Mouse (Mus musculus) olfactory bulb, adult 2 months (tissue): ENCODE data around the gene Gm17334.

Experiments
- CTCF ChIP-seq: fragments of 200-500 bp; IDR thresholded peaks from 2 replicates; pipeline ENCODE4 v1.5.1; 2012; ENCODE audit warnings: low read depth, mild to moderate bottlenecking, low read length, moderate library complexity; ENCODE audit not compliant: insufficient read depth
- POLR2A ChIP-seq: fragments of 200-500 bp; IDR thresholded peaks from 2 replicates; pipeline ENCODE4 v1.6.1; 2012; ENCODE audit warnings: mild to moderate bottlenecking, low read depth, low read length, moderate library complexity; ENCODE audit not compliant: insufficient read depth

DNA sequence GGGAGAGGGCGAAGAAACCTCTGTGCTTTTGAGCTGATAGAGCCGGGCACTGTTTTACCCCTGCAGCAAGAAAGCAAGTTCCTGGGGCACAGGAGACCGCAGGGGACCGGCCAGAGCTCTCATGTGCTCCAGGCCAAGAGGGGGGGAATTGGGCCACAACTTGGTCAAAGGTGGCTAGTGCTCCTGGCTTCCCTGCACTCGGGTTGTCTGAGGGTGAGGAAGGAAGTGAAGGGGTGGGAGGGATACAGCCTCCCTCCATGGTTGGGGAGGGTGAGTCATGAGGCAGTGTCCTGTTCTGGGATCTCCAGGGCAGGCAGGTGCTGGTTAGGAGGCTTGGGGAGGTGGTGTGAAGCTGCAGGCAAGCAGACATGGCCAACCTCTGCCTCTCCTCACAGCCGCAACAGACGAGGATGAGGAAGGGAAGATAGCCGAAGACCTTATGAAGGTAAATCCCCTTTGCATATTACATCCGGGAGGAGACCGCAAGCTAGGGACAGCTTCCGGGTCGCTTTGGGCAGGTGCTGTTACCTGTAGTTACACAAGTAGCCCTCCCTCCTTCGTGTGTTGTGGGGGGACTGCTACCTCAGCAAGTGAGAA is 1.8 kb upstream of the Gm17334 start:
- TF ChIP-seq CTCF: no peak
- TF ChIP-seq POLR2A: no peak
